Comparison of ENCODE assay signal across 17 mouse cellular contexts in the genomic region with DNA sequence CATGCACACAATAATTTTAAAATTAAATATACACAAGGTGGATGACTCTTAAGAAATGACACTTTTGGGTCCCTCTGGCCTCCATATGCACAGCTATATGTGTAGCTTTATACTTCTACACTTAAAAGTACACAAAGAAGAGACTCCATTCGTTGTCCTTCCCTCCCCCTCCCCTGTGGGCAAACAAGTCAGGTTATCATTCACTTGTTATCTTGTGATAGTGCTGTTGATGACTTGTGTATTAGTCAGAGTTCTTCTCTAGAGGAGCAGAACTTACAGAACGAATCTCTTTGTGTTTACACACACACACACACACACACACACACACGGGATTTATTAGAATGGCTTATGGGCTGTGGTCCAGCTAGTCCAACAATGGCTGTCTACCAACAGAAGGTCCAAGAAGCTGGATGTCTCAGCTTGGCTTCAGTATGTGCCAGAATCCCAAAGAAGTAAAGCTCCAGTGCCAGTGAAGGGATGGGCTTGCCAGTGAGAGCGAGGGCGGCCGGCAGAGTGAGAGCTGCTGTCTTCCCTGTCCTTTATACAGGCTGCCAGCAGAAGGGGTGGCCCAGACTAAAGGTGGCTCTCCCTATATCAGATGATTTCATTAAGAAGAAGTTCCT. TPM values are rescaled to one million over a fixed set of nuclear protein-coding genes. Genes with fewer than 3 reads are reported as not detected.
DNase-seq lines count a peak whose midpoint lies in the region; ATAC-seq lines count a peak whose summit lies in the region.
"Had no signal": no experiment of that assay in that cellular context is flagged by ENCODE, and none has a peak within 500 bp of the region (broad histone marks: within the 10 kb centered on the region; RNA-seq: fewer than 3 reads in every experiment).

No protein-coding gene starts in this region.

- H3K27me3 ChIP-seq in forebrain, embryonic 14.5 days (replicated peaks; ENCODE audit: control insufficient read depth, insufficient read depth, low read length), result no peaks in the 10 kb centered on the region
- H3K27me3 ChIP-seq in forebrain, embryonic 15.5 days, result no peaks in the 10 kb centered on the region
- no peaks in the 10 kb centered on the region for H3K27me3 ChIP-seq in liver, embryonic 11.5 days (replicated peaks; ENCODE audit: control insufficient read depth, insufficient read depth, low read length)
- H3K27me3 ChIP-seq: kidney, embryonic 15.5 days; midbrain, embryonic 13.5 days had no signal

- intact Hi-C loops in left cerebral cortex, postnatal 4 days (cut with DNase I), result loop anchor here (5.0 kb wide), 1 partner anchor 67 kb away; no protein-coding TSS in a partner anchor

- H3K4me2 ChIP-seq in forebrain, embryonic 14.5 days (ENCODE audit: low read length), result no peak overlapping the region
- H3K4me2 ChIP-seq in forebrain, embryonic 15.5 days (replicated peaks), result no peak overlapping the region
- no peak overlapping the region for H3K4me2 ChIP-seq in liver, embryonic 11.5 days
- H3K4me2 ChIP-seq: kidney, embryonic 15.5 days; midbrain, embryonic 13.5 days had no signal

- no peak overlapping the region for H3K27ac ChIP-seq in forebrain, embryonic 14.5 days (ENCODE audit: low read depth, low read length)
- no peak overlapping the region for H3K27ac ChIP-seq in forebrain, embryonic 15.5 days (replicated peaks)
- no peak overlapping the region for H3K27ac ChIP-seq in liver, embryonic 11.5 days (ENCODE audit: low read depth, low read length)
- H3K27ac ChIP-seq: kidney, embryonic 15.5 days; midbrain, embryonic 13.5 days had no signal

- no peak overlapping the region for H3K9ac ChIP-seq in forebrain, embryonic 14.5 days (ENCODE audit: low read length)
- H3K9ac ChIP-seq in forebrain, embryonic 15.5 days (replicated peaks), result no peak overlapping the region
- no peak overlapping the region for H3K9ac ChIP-seq in liver, embryonic 11.5 days (ENCODE audit: low read depth, low read length)
- H3K9ac ChIP-seq: kidney, embryonic 15.5 days; midbrain, embryonic 13.5 days had no signal

- ATAC-seq in forebrain, embryonic 14.5 days, result no peak
- ATAC-seq in forebrain, embryonic 15.5 days (replicated peaks), result no peak
- ATAC-seq in liver, embryonic 11.5 days (replicated peaks; ENCODE audit: low FRiP score), result no peak
- ATAC-seq: midbrain, embryonic 13.5 days had no signal

- 70% methylated on average over 6 of the region's 6 CpGs for WGBS in forebrain, embryonic 14.5 days
- WGBS in forebrain, embryonic 15.5 days, result 49% methylated on average over 6 of the region's 6 CpGs
- 74% methylated on average over 6 of the region's 6 CpGs for WGBS in liver, embryonic 11.5 days

- no peak overlapping the region for H3K4me3 ChIP-seq in forebrain, embryonic 14.5 days (ENCODE audit: low read depth, low read length)
- no peak overlapping the region for H3K4me3 ChIP-seq in forebrain, embryonic 15.5 days
- no peak overlapping the region for H3K4me3 ChIP-seq in liver, embryonic 11.5 days (ENCODE audit: low read depth, low read length)
- H3K4me3 ChIP-seq: kidney, embryonic 15.5 days; midbrain, embryonic 13.5 days had no signal

- H3K9me3 ChIP-seq in forebrain, embryonic 14.5 days (replicated peaks; ENCODE audit: control insufficient read depth, low read length), result no peaks in the 10 kb centered on the region
- H3K9me3 ChIP-seq in forebrain, embryonic 15.5 days, result no peaks in the 10 kb centered on the region
- no peaks in the 10 kb centered on the region for H3K9me3 ChIP-seq in liver, embryonic 11.5 days (ENCODE audit: control insufficient read depth, low read length)
- H3K9me3 ChIP-seq: kidney, embryonic 15.5 days; midbrain, embryonic 13.5 days had no signal

- no peaks in the 10 kb centered on the region for H3K36me3 ChIP-seq in forebrain, embryonic 14.5 days (ENCODE audit: control insufficient read depth, insufficient read depth, low read length)
- no peaks in the 10 kb centered on the region for H3K36me3 ChIP-seq in forebrain, embryonic 15.5 days
- H3K36me3 ChIP-seq in liver, embryonic 11.5 days (ENCODE audit: control insufficient read depth, insufficient read depth, low read length), result no peaks in the 10 kb centered on the region
- H3K36me3 ChIP-seq: kidney, embryonic 15.5 days; midbrain, embryonic 13.5 days had no signal

- DNase-seq in forebrain, embryonic 14.5 days (ENCODE audit: low spot score), result peak; percentile 68
- peak; percentile 42 for DNase-seq in lung, postnatal 10 days
- no peak for DNase-seq in lung, postnatal 4 days
- peak; percentile 74 for DNase-seq in cerebellum, adult 11-12 months
- peak; percentile 82 for DNase-seq in left cerebral cortex, postnatal 4 days
- DNase-seq in liver, embryonic 11.5 days (ENCODE audit: low spot score), result no peak
- no peak for DNase-seq in thymus, postnatal 10 days (ENCODE audit: low spot score in 2 of 2)
- DNase-seq: lung, adult 2 months had no signal

- peaks cover 10% of the 10 kb centered on the region; the same call in 1 of the 2 replicates for H3K4me1 ChIP-seq in forebrain, embryonic 14.5 days (ENCODE audit: control insufficient read depth, insufficient read depth, low read length)
- peaks cover 44% of the 10 kb centered on the region for H3K4me1 ChIP-seq in forebrain, embryonic 15.5 days
- peaks cover 28% of the 10 kb centered on the region for H3K4me1 ChIP-seq in liver, embryonic 11.5 days (replicated peaks; ENCODE audit: control insufficient read depth, insufficient read depth, low read length)

RNA-seq across cellular contexts. Expression of gene Ptpra, which starts 4.8 kb away (rescaled TPM):
- 130 and 135 TPM in 2 replicates for polyA plus RNA-seq in forebrain, embryonic 14.5 days (2014; fragmentation: Nextera tagmentation; extraction: Ambion mirVana)
- 146 and 160 TPM in 2 replicates for polyA plus RNA-seq in forebrain, embryonic 15.5 days (2015; fragmentation: Nextera tagmentation; extraction: Ambion mirVana)
- total RNA-seq in left cerebral cortex, postnatal 4 days (2021), result 100 to 1,000 TPM; 243 to 247 TPM
- 66.2 and 69.7 TPM in 2 replicates for polyA plus RNA-seq in liver, embryonic 11.5 days (2014; fragmentation: Nextera tagmentation; extraction: Ambion mirVana)

RNA-seq across cellular contexts. Expression of gene Pced1a, which starts 30.4 kb away (rescaled TPM):
- 8.9 and 12.0 TPM in 2 replicates for polyA plus RNA-seq in forebrain, embryonic 14.5 days (2014; fragmentation: Nextera tagmentation; extraction: Ambion mirVana)
- polyA plus RNA-seq in forebrain, embryonic 15.5 days (2015; fragmentation: Nextera tagmentation; extraction: Ambion mirVana), result 12.4 and 12.8 TPM in 2 replicates
- 10 to 100 TPM; 31.7 to 33.2 TPM for total RNA-seq in left cerebral cortex, postnatal 4 days (2021)
- polyA plus RNA-seq in liver, embryonic 11.5 days (2014; fragmentation: Nextera tagmentation; extraction: Ambion mirVana), result 7.6 and 7.8 TPM in 2 replicates

RNA-seq across cellular contexts. Expression of gene Vps16, which starts 30.7 kb away (rescaled TPM):
- polyA plus RNA-seq in forebrain, embryonic 14.5 days (2014; fragmentation: Nextera tagmentation; extraction: Ambion mirVana), result 92.2 and 99.3 TPM in 2 replicates
- 116 and 119 TPM in 2 replicates for polyA plus RNA-seq in forebrain, embryonic 15.5 days (2015; fragmentation: Nextera tagmentation; extraction: Ambion mirVana)
- 100 to 1,000 TPM in 1 of 2 experiments, 10 to 100 TPM in 1; 96.4 to 113 TPM for total RNA-seq in left cerebral cortex, postnatal 4 days (2021)
- 69.6 and 80.5 TPM in 2 replicates for polyA plus RNA-seq in liver, embryonic 11.5 days (2014; fragmentation: Nextera tagmentation; extraction: Ambion mirVana)

RNA-seq across cellular contexts. Expression of gene Tmem239, which starts 48.6 kb away (rescaled TPM):
- polyA plus RNA-seq in forebrain, embryonic 14.5 days (2014; fragmentation: Nextera tagmentation; extraction: Ambion mirVana), result not detected in 2 replicates
- not detected in 2 replicates for polyA plus RNA-seq in forebrain, embryonic 15.5 days (2015; fragmentation: Nextera tagmentation; extraction: Ambion mirVana)
- total RNA-seq in left cerebral cortex, postnatal 4 days (2021), result not detected
- polyA plus RNA-seq in liver, embryonic 11.5 days (2014; fragmentation: Nextera tagmentation; extraction: Ambion mirVana), result not detected in 2 replicates
- total RNA-seq: granulocyte monocyte progenitor cell, adult 5-6 weeks; heart, postnatal 14 days had no signal
- polyA plus RNA-seq: kidney, embryonic 15.5 days; lung, adult 2 months; midbrain, embryonic 13.5 days; neural tube, embryonic 14.5 days; small intestine, adult 2 months had no signal

RNA-seq across cellular contexts. Expression of gene 1700020A23Rik, which starts 49.8 kb away (rescaled TPM):
- polyA plus RNA-seq in forebrain, embryonic 14.5 days (2014; fragmentation: Nextera tagmentation; extraction: Ambion mirVana), result not detected in 2 replicates
- polyA plus RNA-seq in forebrain, embryonic 15.5 days (2015; fragmentation: Nextera tagmentation; extraction: Ambion mirVana), result 0.42 and 0.45 TPM in 2 replicates
- not detected for total RNA-seq in left cerebral cortex, postnatal 4 days (2021)
- not detected in 2 replicates for polyA plus RNA-seq in liver, embryonic 11.5 days (2014; fragmentation: Nextera tagmentation; extraction: Ambion mirVana)
- total RNA-seq: granulocyte monocyte progenitor cell, adult 5-6 weeks; heart, postnatal 14 days had no signal
- polyA plus RNA-seq: C2C12; kidney, embryonic 15.5 days; limb, embryonic 11.5 days; lung, adult 2 months; small intestine, adult 2 months had no signal

Comparison
In these comparisons a context has a peak if more than half of its experiments do, and no peak if none do; other contexts are left out.
1. DNase-seq: peak in forebrain, embryonic 14.5 days (single experiment), lung, postnatal 10 days (single experiment), cerebellum, adult 11-12 months (single experiment) and left cerebral cortex, postnatal 4 days (single experiment); none in lung, postnatal 4 days (0 of 2), liver, embryonic 11.5 days (single experiment) and thymus, postnatal 10 days (0 of 2).